Mouse (Mus musculus) bone marrow macrophage, adult 2 months (primary cell): ENCODE data around the gene Gfpt1.

ENCODE experiments used
- CTCF ChIP-seq: IDR thresholded peaks from 2 replicates; pipeline ENCODE4 v1.5.1; 2012; ENCODE audit warnings: low read depth, mild to moderate bottlenecking, low read length, moderate library complexity
- POLR2A ChIP-seq: IDR thresholded peaks from 2 replicates; pipeline ENCODE4 v1.6.1; 2012; ENCODE audit warnings: mild to moderate bottlenecking, low read depth, low read length, borderline replicate concordance

- TF ChIP-seq CTCF (no peak), POLR2A (no peak)
Measured at GRCm38 (mm10) chr6:87039161-87039560, 3.5 kb upstream of the Gfpt1 start.
